Mouse (Mus musculus): Measurements from ENCODE around the gene Gm20422.

The Gm20422 gene

DNA sequence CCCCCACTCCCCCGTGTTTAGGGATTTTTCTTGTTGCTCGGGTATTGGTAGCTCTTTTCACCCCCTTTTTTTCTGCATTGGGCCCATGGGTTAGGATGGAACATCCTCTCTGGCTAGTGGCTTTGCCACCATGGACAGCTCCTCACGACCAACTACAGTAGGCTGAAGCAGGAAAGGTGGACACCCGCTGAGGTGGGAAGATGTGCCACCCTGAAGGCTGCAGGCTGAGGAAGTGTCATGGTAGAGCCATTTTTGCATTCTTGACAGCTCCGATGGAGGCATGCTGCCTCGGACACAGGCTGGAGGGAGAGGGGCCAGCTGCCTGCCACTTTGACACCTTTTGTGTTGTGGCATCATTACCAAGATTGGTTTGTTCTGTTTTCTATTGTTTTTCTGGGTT lies 72.9 kb downstream of the Gm20422 start:
- DNase-seq (ENCODE audit: low spot score): no peak

Measured in lung, postnatal 25 days (tissue).